Mouse (Mus musculus): ENCODE data around the gene Ppm1f.

DNA sequence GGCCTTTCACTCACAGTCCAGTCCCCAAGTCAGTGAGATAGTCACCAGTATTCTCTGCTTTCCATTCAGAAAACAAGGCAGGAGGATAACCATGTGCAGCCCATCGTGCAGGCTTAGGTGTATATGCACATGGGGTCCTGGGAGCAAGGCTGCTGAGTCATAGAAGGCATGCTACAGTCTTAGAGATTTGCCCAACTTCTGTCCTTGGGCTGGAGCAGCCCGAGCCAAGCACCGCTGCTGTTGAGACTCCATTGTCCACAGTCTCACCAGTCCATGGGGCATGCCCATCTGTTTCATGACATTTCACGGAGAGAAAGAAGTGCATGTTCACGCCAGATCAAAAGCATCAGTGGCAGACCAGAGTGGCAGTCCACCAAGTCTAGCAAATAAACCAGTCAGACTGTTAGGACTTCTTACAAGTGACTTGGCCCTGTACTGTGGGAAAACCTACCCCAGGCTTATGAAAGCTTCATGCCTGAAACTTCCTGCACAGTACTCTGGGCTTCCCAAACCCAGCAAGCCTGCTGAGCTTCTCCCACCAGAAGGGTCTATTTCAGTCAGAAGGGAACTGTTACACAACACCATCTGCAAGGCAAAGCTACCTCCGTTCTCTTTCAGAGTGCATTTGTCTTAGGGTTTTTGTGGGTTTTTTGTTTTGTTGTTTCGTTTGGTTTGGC lies 22.3 kb downstream of the Ppm1f start:
- TF ChIP-seq POLR2A (IDR thresholded peaks at IDR 0.05; ENCODE audit: insufficient read length, low read depth) (no peak), MYOG (IDR thresholded peaks at IDR 0.05; ENCODE audit: control insufficient read depth in 1 of 3, insufficient read depth in 1 of 3, insufficient read length in 2 of 3, low read depth in 2 of 3) (no peak), SRF (IDR thresholded peaks at IDR 0.05; ENCODE audit: control insufficient read depth, insufficient read length, low read depth) (no peak)
